Mouse (Mus musculus): ENCODE data around the gene Hacd1. TPM values are rescaled to one million over a fixed set of nuclear protein-coding genes. Genes with fewer than 3 reads are reported as not detected.
A peak's percentile ranks its signal among the peaks of the same experiment; 100 is the strongest.

The Hacd1 gene
- polyA plus RNA-seq, 1 experiment from 2014 or later: 106 TPM

DNA sequence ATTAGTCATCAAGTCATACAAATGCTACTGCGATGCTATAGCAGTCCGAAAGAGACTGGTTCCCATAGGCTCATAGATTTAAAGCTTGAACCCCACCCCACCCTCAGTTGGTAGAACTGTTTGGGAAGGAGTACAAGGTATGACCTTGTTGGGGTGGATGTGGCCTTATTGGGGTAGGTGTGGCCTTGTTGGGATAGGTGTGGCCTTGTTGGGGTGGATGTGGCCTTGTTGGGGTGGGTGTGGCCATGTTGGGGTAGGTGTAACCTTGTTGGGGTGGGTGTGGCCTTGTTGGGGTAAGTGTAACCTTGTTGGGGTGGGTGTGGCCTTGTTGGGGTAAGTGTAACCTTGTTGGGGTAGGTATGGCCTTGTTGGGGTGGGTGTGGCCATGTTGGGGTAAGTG, 14.7 kb downstream of the Hacd1 start:
- no peak for DNase-seq (ENCODE audit: low spot score)
- no peaks in the 10 kb centered on the region for H3K27me3 ChIP-seq (replicated peaks; ENCODE audit: insufficient read depth, low read length)
- H3K9ac ChIP-seq (replicated peaks; ENCODE audit: low read depth): no peak overlapping the region
- ATAC-seq: no peak
- 92% methylated on average over 2 of the region's 2 CpGs for WGBS
- no peak overlapping the region for H3K27ac ChIP-seq (ENCODE audit: low read length)
- TF ChIP-seq CTCF (IDR thresholded peaks at IDR 0.05) (no peak), EP300 (IDR thresholded peaks at IDR 0.05) (no peak)
- H3K9me3 ChIP-seq (ENCODE audit: low read length): no peaks in the 10 kb centered on the region
- no peaks in the 10 kb centered on the region for H3K36me3 ChIP-seq (ENCODE audit: insufficient read depth, low read length)
- no peak overlapping the region for H3K4me3 ChIP-seq (ENCODE audit: low read depth, low read length)
- H3K4me2 ChIP-seq (replicated peaks; ENCODE audit: low read depth, low read length): no peak overlapping the region
- no peaks in the 10 kb centered on the region for H3K4me1 ChIP-seq (ENCODE audit: insufficient read depth, low read depth, low read length)

DNA sequence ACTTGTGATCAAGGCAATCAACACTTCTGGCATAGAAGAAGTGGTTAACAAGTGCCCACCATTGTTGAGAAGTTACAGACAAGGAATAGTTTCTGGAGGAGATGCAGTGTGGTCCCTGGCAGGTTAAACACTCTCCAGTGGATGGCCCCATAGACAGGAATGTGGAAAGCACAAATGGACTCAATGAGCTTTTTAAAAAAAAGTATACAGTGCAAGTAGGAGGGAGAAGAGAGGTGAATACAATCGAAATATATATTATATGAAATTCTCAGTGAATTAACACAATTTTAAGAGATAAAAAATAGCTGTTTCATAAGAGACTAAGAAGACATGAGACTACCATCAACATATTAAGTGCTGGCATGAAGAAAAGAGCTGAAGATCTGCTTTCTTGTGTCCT, 36.7 kb downstream of the Hacd1 start:
- Histone ChIP-seq H3K9ac (replicated peaks; ENCODE audit: low read depth) (no peak overlapping the region), H3K4me3 (ENCODE audit: low read depth, low read length) (no peak overlapping the region), H3K9me3 (ENCODE audit: low read length) (no peaks in the 10 kb centered on the region), H3K4me2 (replicated peaks; ENCODE audit: low read depth, low read length) (no peak overlapping the region), H3K36me3 (ENCODE audit: insufficient read depth, low read length) (no peaks in the 10 kb centered on the region), H3K27me3 (replicated peaks; ENCODE audit: insufficient read depth, low read length) (no peaks in the 10 kb centered on the region), H3K4me1 (ENCODE audit: insufficient read depth, low read depth, low read length) (no peaks in the 10 kb centered on the region), H3K27ac (ENCODE audit: low read length) (no peak overlapping the region)
- no peak for DNase-seq (ENCODE audit: low spot score)
- 57% methylated on average over 1 of the region's 1 CpGs for WGBS
- TF ChIP-seq EP300 (IDR thresholded peaks at IDR 0.05): no peak
- TF ChIP-seq CTCF (IDR thresholded peaks at IDR 0.05): no peak
- ATAC-seq: no peak

DNA sequence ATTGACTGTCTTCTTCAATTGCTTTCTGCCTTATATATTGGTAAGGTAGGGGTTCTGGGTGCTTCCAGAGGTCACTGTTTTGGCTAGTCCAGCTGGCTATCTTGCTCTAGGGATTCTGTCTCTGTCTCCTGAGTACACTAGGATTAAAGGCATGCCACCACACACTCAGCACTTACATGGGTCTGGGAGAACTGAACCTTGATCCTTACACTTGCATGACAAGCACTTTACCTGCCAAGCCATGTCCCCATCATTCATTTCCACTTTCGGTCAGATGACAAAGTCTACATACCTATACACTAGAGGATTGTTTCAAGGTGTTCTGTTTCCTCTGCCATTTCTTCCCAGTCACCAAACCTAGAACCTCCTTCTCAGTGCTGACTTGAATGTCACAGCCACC, 50.8 kb downstream of the Hacd1 start:
- 82% methylated on average over 1 of the region's 1 CpGs for WGBS
- TF ChIP-seq CTCF (IDR thresholded peaks at IDR 0.05): no peak
- TF ChIP-seq EP300 (IDR thresholded peaks at IDR 0.05): no peak

DNA sequence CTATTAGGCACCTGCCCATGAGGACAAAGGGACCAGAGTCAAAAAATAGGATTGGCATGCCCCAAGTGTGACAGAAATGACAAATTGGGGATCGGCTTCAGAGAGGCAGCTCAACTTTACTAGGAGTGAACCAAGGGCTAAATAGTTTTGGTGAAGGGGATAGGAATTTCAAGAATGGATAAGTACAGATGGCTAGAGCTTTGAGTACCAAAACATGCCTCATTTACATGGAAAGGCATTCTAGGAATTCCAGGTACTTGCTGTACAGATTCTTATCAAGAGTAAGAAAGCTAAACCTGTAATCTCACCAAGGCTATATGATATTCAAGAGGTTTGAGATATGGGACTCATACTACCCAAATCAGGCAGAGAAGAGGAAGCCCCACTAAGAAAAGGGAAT, 95.8 kb downstream of the Hacd1 start:
- H3K4me2 ChIP-seq (replicated peaks; ENCODE audit: low read depth, low read length): no peak overlapping the region
- DNase-seq (ENCODE audit: low spot score) (peak; percentile 16), ATAC-seq (peak; percentile 59; the same call in 1 of the 2 replicates)
- H3K4me1 ChIP-seq (ENCODE audit: insufficient read depth, low read depth, low read length): no peaks in the 10 kb centered on the region
- H3K27me3 ChIP-seq (replicated peaks; ENCODE audit: insufficient read depth, low read length): no peaks in the 10 kb centered on the region
- no peaks in the 10 kb centered on the region for H3K9me3 ChIP-seq (ENCODE audit: low read length)
- no peaks in the 10 kb centered on the region for H3K36me3 ChIP-seq (ENCODE audit: insufficient read depth, low read length)
- no peak overlapping the region for H3K27ac ChIP-seq (ENCODE audit: low read length)
- 44% methylated on average over 1 of the region's 1 CpGs for WGBS
- H3K9ac ChIP-seq (replicated peaks; ENCODE audit: low read depth): no peak overlapping the region
- no peak overlapping the region for H3K4me3 ChIP-seq (ENCODE audit: low read depth, low read length)
- TF ChIP-seq EP300 (IDR thresholded peaks at IDR 0.05) (peak; percentile 92), CTCF (IDR thresholded peaks at IDR 0.05) (no peak)

More for the DNA sequence above, 50.8 kb downstream of the Hacd1 start:
- ATAC-seq (no peak), DNase-seq (ENCODE audit: low spot score) (no peak)
- H3K4me1 ChIP-seq (ENCODE audit: insufficient read depth, low read depth, low read length): no peaks in the 10 kb centered on the region
- no peak overlapping the region for H3K4me3 ChIP-seq (ENCODE audit: low read depth, low read length)
- H3K9ac ChIP-seq (replicated peaks; ENCODE audit: low read depth): no peak overlapping the region
- H3K27me3 ChIP-seq (replicated peaks; ENCODE audit: insufficient read depth, low read length): no peaks in the 10 kb centered on the region
- no peak overlapping the region for H3K27ac ChIP-seq (ENCODE audit: low read length)
- H3K4me2 ChIP-seq (replicated peaks; ENCODE audit: low read depth, low read length): no peak overlapping the region
- H3K9me3 ChIP-seq (ENCODE audit: low read length): no peaks in the 10 kb centered on the region
- H3K36me3 ChIP-seq (ENCODE audit: insufficient read depth, low read length): no peaks in the 10 kb centered on the region

DNA sequence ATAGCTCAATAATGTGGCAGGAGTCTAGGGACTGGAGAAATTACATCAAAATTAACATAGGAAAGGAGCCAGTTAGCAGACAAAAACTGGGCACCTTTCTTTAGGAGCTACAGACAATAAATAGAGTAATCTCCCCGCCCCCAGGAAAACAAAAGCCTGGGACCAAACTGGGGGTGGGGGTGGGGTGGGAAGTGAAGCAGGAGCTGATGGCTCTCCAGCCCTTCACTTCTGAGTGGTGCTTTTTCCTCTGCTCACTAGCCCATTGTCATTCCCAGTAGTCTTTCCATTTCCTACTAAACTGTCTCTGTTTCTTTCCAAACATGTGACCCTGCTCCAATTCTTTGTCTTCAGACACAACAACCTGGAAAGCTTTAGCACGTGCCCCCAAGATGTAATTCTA, 99.5 kb downstream of the Hacd1 start:
- TF ChIP-seq CTCF (IDR thresholded peaks at IDR 0.05) (no peak), EP300 (IDR thresholded peaks at IDR 0.05) (no peak)
- Histone ChIP-seq H3K4me1 (ENCODE audit: insufficient read depth, low read depth, low read length) (no peaks in the 10 kb centered on the region), H3K9ac (replicated peaks; ENCODE audit: low read depth) (no peak overlapping the region), H3K27me3 (replicated peaks; ENCODE audit: insufficient read depth, low read length) (no peaks in the 10 kb centered on the region), H3K4me3 (ENCODE audit: low read depth, low read length) (no peak overlapping the region), H3K9me3 (ENCODE audit: low read length) (no peaks in the 10 kb centered on the region), H3K36me3 (ENCODE audit: insufficient read depth, low read length) (no peaks in the 10 kb centered on the region), H3K27ac (ENCODE audit: low read length) (no peak overlapping the region), H3K4me2 (replicated peaks; ENCODE audit: low read depth, low read length) (no peak overlapping the region)
- WGBS: 44% methylated on average over 2 of the region's 2 CpGs
- DNase-seq (ENCODE audit: low spot score) (no peak), ATAC-seq (no peak)

GRCm38 (mm10) chr2:13938118-13938517, 117.8 kb downstream of the Hacd1 start:
- WGBS: 29% methylated on average over 2 of the region's 2 CpGs
- no peak overlapping the region for H3K27ac ChIP-seq (ENCODE audit: low read length)
- H3K9me3 ChIP-seq (ENCODE audit: low read length): no peaks in the 10 kb centered on the region
- H3K27me3 ChIP-seq (replicated peaks; ENCODE audit: insufficient read depth, low read length): no peaks in the 10 kb centered on the region
- TF ChIP-seq CTCF (IDR thresholded peaks at IDR 0.05) (peak; percentile 63), EP300 (IDR thresholded peaks at IDR 0.05) (no peak)
- H3K36me3 ChIP-seq (ENCODE audit: insufficient read depth, low read length): no peaks in the 10 kb centered on the region
- H3K9ac ChIP-seq (replicated peaks; ENCODE audit: low read depth): no peak overlapping the region
- H3K4me2 ChIP-seq (replicated peaks; ENCODE audit: low read depth, low read length): no peak overlapping the region
- ATAC-seq (no peak), DNase-seq (ENCODE audit: low spot score) (peak; percentile 7)
- H3K4me1 ChIP-seq (ENCODE audit: insufficient read depth, low read depth, low read length): no peaks in the 10 kb centered on the region
- H3K4me3 ChIP-seq (ENCODE audit: low read depth, low read length): no peak overlapping the region

- no peak for TF ChIP-seq CTCF (IDR thresholded peaks at IDR 0.05)
- no peak for TF ChIP-seq EP300 (IDR thresholded peaks at IDR 0.05)
- ATAC-seq (no peak), DNase-seq (ENCODE audit: low spot score) (no peak)
- H3K4me1 ChIP-seq (ENCODE audit: insufficient read depth, low read depth, low read length): no peaks in the 10 kb centered on the region
- H3K27ac ChIP-seq (ENCODE audit: low read length): no peak overlapping the region
- no peaks in the 10 kb centered on the region for H3K9me3 ChIP-seq (ENCODE audit: low read length)
- H3K27me3 ChIP-seq (replicated peaks; ENCODE audit: insufficient read depth, low read length): no peaks in the 10 kb centered on the region
- no peaks in the 10 kb centered on the region for H3K36me3 ChIP-seq (ENCODE audit: insufficient read depth, low read length)
- 62% methylated on average over 3 of the region's 3 CpGs for WGBS
- no peak overlapping the region for H3K9ac ChIP-seq (replicated peaks; ENCODE audit: low read depth)
- H3K4me3 ChIP-seq (ENCODE audit: low read depth, low read length): no peak overlapping the region
- H3K4me2 ChIP-seq (replicated peaks; ENCODE audit: low read depth, low read length): no peak overlapping the region
These were observed 120.6 kb downstream of the Hacd1 start for GRCm38 (mm10) chr2:13935343-13935742.
